Mouse (Mus musculus): ENCODE data around the gene Pparg.

- TF ChIP-seq HCFC1 (IDR thresholded peaks at IDR 0.05; ENCODE audit: low read depth, low read length) (no peak), MXI1 (IDR thresholded peaks at IDR 0.05; ENCODE audit: low read depth, low read length) (no peak), POLR2A (IDR thresholded peaks at IDR 0.05; ENCODE audit: low read depth, low read length) (no peak), BHLHE40 (IDR thresholded peaks at IDR 0.05; ENCODE audit: low read depth, low read length) (no peak), CHD1 (IDR thresholded peaks at IDR 0.05; ENCODE audit: low read depth, low read length) (no peak)
Observed at GRCm38 (mm10) chr6:115349641-115350464, 10.9 kb upstream of the Pparg start.
